Mouse (Mus musculus) embryonic facial prominence, embryonic 10.5 days (tissue): Measurements from ENCODE around the gene Gm38394. TPM values are rescaled to one million over a fixed set of nuclear protein-coding genes. Genes with fewer than 3 reads are reported as not detected.
"Not testable (repeated sequence)": the region's sequence is repeated elsewhere in the genome, so short reads cannot be mapped to it uniquely, and the experiment has no call there.

ENCODE experiments used
- DNase-seq: peaks from one replicate; pipeline ENCODE4 v3.0.0-alpha.2; 2017; ENCODE audit warnings: low spot score
- H3K27ac ChIP-seq: fragments of 300-500 bp; sonication (generic); replicated peaks from 2 replicates; pipeline ENCODE4 v1.5.1; 2016; ENCODE audit warnings: mild to moderate bottlenecking
- H3K27me3 ChIP-seq: fragments of 300-500 bp; sonication (generic); replicated peaks from 2 replicates; pipeline ENCODE4 v1.6.1; 2016; ENCODE audit warnings: low read depth, mild to moderate bottlenecking; ENCODE audit not compliant: poor library complexity, severe bottlenecking
- H3K36me3 ChIP-seq: fragments of 300-500 bp; sonication (generic); replicated peaks from 2 replicates; pipeline ENCODE4 v1.6.1; 2016; ENCODE audit warnings: mild to moderate bottlenecking, moderate library complexity
- H3K4me1 ChIP-seq: fragments of 300-500 bp; sonication (generic); 2 replicates; pipeline ENCODE4 v1.6.1; 2016
- H3K4me3 ChIP-seq: fragments of 300-500 bp; sonication (generic); 2 replicates; pipeline ENCODE4 v1.5.1; 2016; ENCODE audit warnings: mild to moderate bottlenecking, moderate library complexity
- H3K9me3 ChIP-seq: fragments of 300-500 bp; sonication (generic); 2 replicates; pipeline ENCODE4 v1.6.1; 2016; ENCODE audit warnings: mild to moderate bottlenecking
- WGBS: fragments of 180-500 bp; shearing (Covaris S2); methylation state at CpG from one replicate; pipeline ENCODE4 v1.1.7; 2016; 5-methylcytosine and 5-hydroxymethylcytosine counted together
- polyA plus RNA-seq: library from polyadenylated mRNA; unstranded; fragments of >200 nt; fragmentation: Nextera tagmentation; extraction: Ambion mirVana; gene quantifications from 2 replicates; pipeline ENCODE4 v1.2.1, GENCODE M21; 2016

The Gm38394 gene
- polyA plus RNA-seq, 1 experiment from 2014 or later: 6.3 TPM

- 63% methylated on average over 7 of the region's 7 CpGs for WGBS
- no peak for DNase-seq
These were observed 27.2 kb upstream of the Gm38394 start for GRCm38 (mm10) chr1:133688301-133688700.

GRCm38 (mm10) chr1:133685749-133686519 lies 24.8 kb upstream of the Gm38394 start:
- Histone ChIP-seq H3K4me1 (peaks cover 13% of the 10 kb centered on the region), H3K9me3 (no peaks in the 10 kb centered on the region), H3K27ac (no peak overlapping the region), H3K4me3 (no peak overlapping the region), H3K36me3 (no peaks in the 10 kb centered on the region), H3K27me3 (no peaks in the 10 kb centered on the region)
- no peak for DNase-seq
- WGBS: 83% methylated on average over 10 of the region's 10 CpGs

More at GRCm38 (mm10) chr1:133688301-133688700, 27.2 kb upstream of the Gm38394 start:
- Histone ChIP-seq H3K27ac (no peak overlapping the region), H3K4me3 (no peak overlapping the region), H3K4me1 (peaks cover 13% of the 10 kb centered on the region), H3K9me3 (no peaks in the 10 kb centered on the region), H3K27me3 (no peaks in the 10 kb centered on the region), H3K36me3 (no peaks in the 10 kb centered on the region)

- H3K4me3 ChIP-seq: no peak overlapping the region
- 79% methylated on average over 3 of the region's 3 CpGs for WGBS
- DNase-seq: no peak
These were observed 10.7 kb upstream of the Gm38394 start for GRCm38 (mm10) chr1:133671801-133672200.

GRCm38 (mm10) chr1:133671266-133671665 lies 10.1 kb upstream of the Gm38394 start:
- 96% methylated on average over 3 of the region's 3 CpGs for WGBS

More at GRCm38 (mm10) chr1:133671801-133672200, 10.7 kb upstream of the Gm38394 start:
- Histone ChIP-seq H3K27ac (no peak overlapping the region), H3K4me1 (no peaks in the 10 kb centered on the region), H3K27me3 (no peaks in the 10 kb centered on the region), H3K9me3 (no peaks in the 10 kb centered on the region), H3K36me3 (no peaks in the 10 kb centered on the region)

DNA sequence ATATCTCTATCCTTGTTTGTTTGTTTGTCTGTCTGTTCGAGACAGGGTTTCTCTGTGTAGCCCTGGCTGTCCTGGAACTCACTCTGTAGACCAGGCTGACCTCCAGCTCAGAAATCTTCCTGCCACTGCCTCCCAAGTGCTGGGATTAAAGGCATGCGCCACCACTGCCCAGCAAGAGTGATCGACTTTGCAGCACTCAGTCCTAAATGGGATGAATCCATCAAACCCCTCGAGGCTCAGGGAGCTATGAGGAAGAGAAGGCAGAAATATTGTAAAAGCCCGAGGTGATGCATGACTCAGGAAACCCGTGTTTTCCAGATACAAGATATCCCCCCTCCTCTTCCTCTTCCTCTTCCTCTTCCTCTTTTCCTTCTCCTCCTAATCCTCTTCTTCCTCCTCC lies 9.7 kb upstream of the Gm38394 start:
- Histone ChIP-seq H3K4me3 (no peak overlapping the region), H3K4me1 (no peaks in the 10 kb centered on the region), H3K27me3 (no peaks in the 10 kb centered on the region), H3K27ac (no peak overlapping the region), H3K36me3 (no peaks in the 10 kb centered on the region), H3K9me3 (no peaks in the 10 kb centered on the region)
- no peak for DNase-seq
- 85% methylated on average over 6 of the region's 6 CpGs for WGBS

More at GRCm38 (mm10) chr1:133671266-133671665, 10.1 kb upstream of the Gm38394 start:
- Histone ChIP-seq H3K36me3 (no peaks in the 10 kb centered on the region), H3K4me3 (no peak overlapping the region), H3K4me1 (no peaks in the 10 kb centered on the region), H3K9me3 (no peaks in the 10 kb centered on the region), H3K27ac (no peak overlapping the region), H3K27me3 (no peaks in the 10 kb centered on the region)
- DNase-seq: no peak

DNA sequence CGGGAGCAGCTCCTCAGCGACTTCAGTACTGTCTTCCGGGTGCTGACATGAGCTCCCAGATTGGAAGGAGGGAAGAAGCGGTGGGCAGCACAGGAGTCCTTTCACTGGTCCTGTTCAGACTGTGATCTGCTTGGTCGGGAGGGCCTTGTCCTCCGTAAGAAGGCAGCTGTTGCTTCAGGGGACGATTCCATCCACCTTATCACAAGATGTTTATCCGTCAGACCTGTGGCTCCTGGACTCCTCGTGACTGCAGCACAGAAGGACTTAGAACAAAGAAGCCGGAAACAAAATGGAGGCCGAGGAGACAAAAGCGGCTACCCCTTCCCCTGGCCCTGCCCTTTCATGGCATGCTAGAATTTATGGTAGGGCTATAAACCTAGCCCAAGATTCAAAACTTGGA lies 9.1 kb upstream of the Gm38394 start:
- WGBS: 85% methylated on average over 12 of the region's 12 CpGs

GRCm38 (mm10) chr1:133668618-133669017 lies 7.5 kb upstream of the Gm38394 start:
- Histone ChIP-seq H3K27ac (no peak overlapping the region), H3K4me3 (no peak overlapping the region), H3K4me1 (no peaks in the 10 kb centered on the region; the same call in 1 of the 2 replicates), H3K36me3 (no peaks in the 10 kb centered on the region), H3K27me3 (no peaks in the 10 kb centered on the region), H3K9me3 (no peaks in the 10 kb centered on the region)
- 87% methylated on average over 3 of the region's 3 CpGs for WGBS
- no peak for DNase-seq

More for the DNA sequence above, 9.1 kb upstream of the Gm38394 start:
- no peak overlapping the region for H3K27ac ChIP-seq
- no peaks in the 10 kb centered on the region for H3K4me1 ChIP-seq
- no peak for DNase-seq
- no peaks in the 10 kb centered on the region for H3K9me3 ChIP-seq
- no peak overlapping the region for H3K4me3 ChIP-seq
- H3K36me3 ChIP-seq: no peaks in the 10 kb centered on the region
- no peaks in the 10 kb centered on the region for H3K27me3 ChIP-seq

GRCm38 (mm10) chr1:133667721-133668120 lies 6.6 kb upstream of the Gm38394 start:
- Histone ChIP-seq H3K4me1 (no peaks in the 10 kb centered on the region; the same call in 1 of the 2 replicates), H3K36me3 (no peaks in the 10 kb centered on the region), H3K27me3 (no peaks in the 10 kb centered on the region), H3K27ac (no peak overlapping the region), H3K4me3 (no peak overlapping the region), H3K9me3 (no peaks in the 10 kb centered on the region)
- 34% methylated on average over 7 of the region's 7 CpGs for WGBS
- no peak for DNase-seq

DNA sequence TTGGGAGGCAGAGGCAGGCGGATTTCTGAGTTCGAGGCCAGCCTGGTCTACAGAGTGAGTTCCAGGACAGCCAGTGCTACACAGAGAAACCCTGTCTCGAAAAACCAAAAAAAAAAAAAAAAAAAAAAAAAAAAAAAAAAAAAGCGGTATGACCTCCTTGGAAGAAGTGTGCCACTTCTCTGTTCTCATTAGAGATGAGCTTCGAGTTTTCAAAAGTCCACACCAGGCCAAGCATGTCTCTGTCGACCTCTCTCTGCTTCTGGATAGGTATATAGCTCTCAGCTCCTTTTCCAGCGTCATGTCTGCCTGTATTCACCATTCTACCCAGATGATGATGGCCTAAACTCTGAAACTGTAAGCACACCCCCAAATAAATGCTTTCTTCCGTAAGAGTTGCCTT lies 4.6 kb upstream of the Gm38394 start:
- H3K36me3 ChIP-seq, H3K27me3 ChIP-seq, H3K4me1 ChIP-seq, H3K4me3 ChIP-seq, DNase-seq, H3K27ac ChIP-seq, H3K9me3 ChIP-seq: not testable (repeated sequence)
- WGBS: 84% methylated on average over 7 of the region's 8 CpGs

DNA sequence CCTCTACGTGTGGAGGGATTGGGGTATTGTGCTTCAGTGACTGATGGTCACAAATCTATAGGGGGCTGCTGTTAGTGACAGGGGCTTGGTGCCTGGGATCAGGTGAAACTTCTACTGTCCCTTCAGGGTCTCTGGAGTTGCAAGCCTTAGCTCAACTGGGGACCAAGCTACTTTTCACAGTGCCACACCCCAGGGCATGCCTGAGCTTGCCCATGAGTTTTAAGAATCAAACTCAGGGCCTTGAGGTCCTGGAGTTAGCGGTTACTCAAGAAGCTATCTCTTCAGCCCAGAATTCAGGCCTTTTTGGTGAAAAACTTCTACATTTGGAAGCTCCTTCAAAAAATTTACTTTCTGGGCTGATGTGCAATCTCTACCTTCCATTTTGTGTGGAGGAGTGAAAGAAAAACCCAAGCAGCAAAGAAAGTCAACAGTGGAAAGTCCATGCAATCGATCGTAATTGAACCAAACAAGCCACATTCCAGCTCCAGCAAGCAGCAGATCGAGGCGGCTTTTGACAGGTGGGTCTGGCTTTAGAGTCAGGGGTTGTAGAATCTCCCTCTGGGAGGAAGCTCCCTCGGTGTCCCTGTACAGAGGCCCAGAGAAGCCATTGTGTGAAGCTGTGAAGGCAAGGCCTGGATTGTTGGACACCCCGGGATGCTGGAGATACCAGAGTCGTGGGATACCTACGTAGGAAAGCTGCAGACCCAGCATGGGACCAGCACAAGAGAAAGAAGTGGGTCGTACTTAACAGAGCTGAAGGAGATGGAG lies 3.3 kb upstream of the Gm38394 start:
- Histone ChIP-seq H3K27ac (no peak overlapping the region), H3K36me3 (peaks cover 3% of the 10 kb centered on the region), H3K27me3 (no peaks in the 10 kb centered on the region), H3K9me3 (no peaks in the 10 kb centered on the region), H3K4me1 (peaks cover 10% of the 10 kb centered on the region), H3K4me3 (no peak overlapping the region)
- no peak for DNase-seq
- 64% methylated on average over 11 of the region's 11 CpGs for WGBS

GRCm38 (mm10) chr1:133663427-133663826 lies 2.3 kb upstream of the Gm38394 start:
- Histone ChIP-seq H3K9me3 (no peaks in the 10 kb centered on the region), H3K4me1 (peaks cover 20% of the 10 kb centered on the region), H3K4me3 (no peak overlapping the region), H3K36me3 (peaks cover 13% of the 10 kb centered on the region), H3K27me3 (no peaks in the 10 kb centered on the region), H3K27ac (no peak overlapping the region)
- 85% methylated on average over 4 of the region's 4 CpGs for WGBS
- no peak for DNase-seq

GRCm38 (mm10) chr1:133662941-133663340 lies 1.8 kb upstream of the Gm38394 start:
- Histone ChIP-seq H3K4me1 (peaks cover 23% of the 10 kb centered on the region), H3K4me3 (no peak overlapping the region)
- 94% methylated on average over 7 of the region's 7 CpGs for WGBS

More at GRCm38 (mm10) chr1:133662941-133663340, 1.8 kb upstream of the Gm38394 start:
- H3K27ac ChIP-seq: no peak overlapping the region
- no peaks in the 10 kb centered on the region for H3K9me3 ChIP-seq
- no peak for DNase-seq
- no peaks in the 10 kb centered on the region for H3K27me3 ChIP-seq
- peaks cover 18% of the 10 kb centered on the region for H3K36me3 ChIP-seq
